In genomic region chr12:7464947-7465346, GRCm38 (mm10) we compare ENCODE assay signal across 25 mouse cellular contexts.
A peak's percentile ranks its signal among the peaks of the same experiment; 100 is the strongest.
DNase-seq lines count a peak whose midpoint lies in the region; ATAC-seq and TF ChIP-seq lines count a peak whose summit lies in the region.
"Had no signal": no experiment of that assay in that cellular context is flagged by ENCODE, and none has a peak within 500 bp of the region (broad histone marks: within the 10 kb centered on the region; RNA-seq: fewer than 3 reads in every experiment).

No protein-coding gene starts in this region.

- no peak overlapping the region for H3K4me3 ChIP-seq in midbrain, embryonic 14.5 days (replicated peaks; ENCODE audit: low read depth, low read length)
- H3K4me3 ChIP-seq in midbrain, embryonic 16.5 days (ENCODE audit: low read depth, low read length) = no peak overlapping the region
- no peak overlapping the region for H3K4me3 ChIP-seq in embryonic facial prominence, embryonic 10.5 days
- no peak overlapping the region for H3K4me3 ChIP-seq in forebrain, embryonic 15.5 days
- H3K4me3 ChIP-seq in gastrocnemius, adult 2 months = no peak overlapping the region
- H3K4me3 ChIP-seq: embryonic facial prominence, embryonic 15.5 days; heart, embryonic 15.5 days; hindbrain, embryonic 15.5 days; intestine, embryonic 15.5 days; megakaryocyte, embryonic 14.5 days; midbrain, embryonic 13.5 days; neural tube, embryonic 12.5 days had no signal

- intact Hi-C loops in gastrocnemius, adult 2 months (cut with DNase I) = no loop called here

- peak; percentile 11 for DNase-seq in midbrain, embryonic 14.5 days
- DNase-seq in embryonic facial prominence, embryonic 10.5 days (ENCODE audit: low spot score) = peak; percentile 10
- no peak for DNase-seq in right cerebral cortex, postnatal 25 days
- no peak for DNase-seq in gastrocnemius, adult 2 months
- DNase-seq in liver = no peak
- DNase-seq: adrenal gland, postnatal 10 days; cerebellum, adult 9-10 months; heart, postnatal 36 days; kidney, adult 8-10 months; kidney, postnatal 10 days; liver, postnatal 0 days; lung, postnatal 14 days; right cerebral cortex, adult 18-20 months; thymus, adult 18-20 months; thymus, postnatal 36 days had no signal

- H3K4me2 ChIP-seq in midbrain, embryonic 14.5 days (ENCODE audit: low read length) = no peak overlapping the region
- H3K4me2 ChIP-seq in midbrain, embryonic 16.5 days (ENCODE audit: low read length) = no peak overlapping the region
- no peak overlapping the region for H3K4me2 ChIP-seq in forebrain, embryonic 15.5 days (replicated peaks)
- H3K4me2 ChIP-seq: embryonic facial prominence, embryonic 15.5 days; heart, embryonic 15.5 days; hindbrain, embryonic 15.5 days; intestine, embryonic 15.5 days; liver, embryonic 11.5 days; midbrain, embryonic 13.5 days; neural tube, embryonic 12.5 days had no signal

- ATAC-seq in midbrain, embryonic 14.5 days (ENCODE audit: low FRiP score, low TSS enrichment) = no peak
- ATAC-seq in midbrain, embryonic 16.5 days = no peak
- ATAC-seq in forebrain, embryonic 15.5 days (replicated peaks) = no peak
- ATAC-seq: intestine, embryonic 15.5 days; liver, postnatal 0 days; midbrain, embryonic 13.5 days had no signal

- no peak overlapping the region for H3K9ac ChIP-seq in midbrain, embryonic 14.5 days (replicated peaks; ENCODE audit: low read length)
- no peak overlapping the region for H3K9ac ChIP-seq in midbrain, embryonic 16.5 days (ENCODE audit: low read depth, low read length)
- no peak overlapping the region for H3K9ac ChIP-seq in forebrain, embryonic 15.5 days (replicated peaks)
- H3K9ac ChIP-seq: embryonic facial prominence, embryonic 15.5 days; heart, embryonic 15.5 days; hindbrain, embryonic 15.5 days; intestine, embryonic 15.5 days; liver, postnatal 0 days; midbrain, embryonic 13.5 days; neural tube, embryonic 12.5 days had no signal

- H3K9me3 ChIP-seq in midbrain, embryonic 14.5 days (ENCODE audit: control insufficient read depth, low read length) = no peaks in the 10 kb centered on the region
- no peaks in the 10 kb centered on the region for H3K9me3 ChIP-seq in midbrain, embryonic 16.5 days (replicated peaks; ENCODE audit: control insufficient read depth, low read length, poor library complexity, severe bottlenecking)
- H3K9me3 ChIP-seq in embryonic facial prominence, embryonic 10.5 days = no peaks in the 10 kb centered on the region
- no peaks in the 10 kb centered on the region for H3K9me3 ChIP-seq in forebrain, embryonic 15.5 days
- H3K9me3 ChIP-seq: embryonic facial prominence, embryonic 15.5 days; heart, embryonic 15.5 days; hindbrain, embryonic 15.5 days; intestine, embryonic 15.5 days; megakaryocyte, embryonic 14.5 days; midbrain, embryonic 13.5 days; neural tube, embryonic 12.5 days had no signal

- no peaks in the 10 kb centered on the region for H3K4me1 ChIP-seq in midbrain, embryonic 14.5 days (ENCODE audit: control insufficient read depth, insufficient read depth, low read length)
- no peaks in the 10 kb centered on the region for H3K4me1 ChIP-seq in midbrain, embryonic 16.5 days (ENCODE audit: control insufficient read depth, insufficient read depth, low read length)
- peaks cover 8% of the 10 kb centered on the region; the same call in 1 of the 2 replicates for H3K4me1 ChIP-seq in embryonic facial prominence, embryonic 10.5 days
- H3K4me1 ChIP-seq in forebrain, embryonic 15.5 days = peaks cover 7% of the 10 kb centered on the region
- H3K4me1 ChIP-seq: embryonic facial prominence, embryonic 15.5 days; heart, embryonic 15.5 days; hindbrain, embryonic 15.5 days; intestine, embryonic 15.5 days; megakaryocyte, embryonic 14.5 days; midbrain, embryonic 13.5 days; neural tube, embryonic 12.5 days had no signal

- TF ChIP-seq CTCF in gastrocnemius, adult 2 months (IDR thresholded peaks at IDR 0.05) = no peak

- 8% methylated on average over 1 of the region's 1 CpGs for WGBS in midbrain, embryonic 14.5 days
- WGBS in midbrain, embryonic 16.5 days = 2% methylated on average over 1 of the region's 1 CpGs
- 33% methylated on average over 1 of the region's 1 CpGs for WGBS in embryonic facial prominence, embryonic 10.5 days
- WGBS in forebrain, embryonic 15.5 days = 0% methylated on average over 1 of the region's 1 CpGs

- H3K36me3 ChIP-seq in midbrain, embryonic 14.5 days (ENCODE audit: control insufficient read depth, insufficient read depth, low read length) = no peaks in the 10 kb centered on the region
- no peaks in the 10 kb centered on the region for H3K36me3 ChIP-seq in midbrain, embryonic 16.5 days (ENCODE audit: control insufficient read depth, insufficient read depth, low read length)
- no peaks in the 10 kb centered on the region for H3K36me3 ChIP-seq in embryonic facial prominence, embryonic 10.5 days (replicated peaks)
- H3K36me3 ChIP-seq in forebrain, embryonic 15.5 days = no peaks in the 10 kb centered on the region
- H3K36me3 ChIP-seq: embryonic facial prominence, embryonic 15.5 days; heart, embryonic 15.5 days; hindbrain, embryonic 15.5 days; intestine, embryonic 15.5 days; midbrain, embryonic 13.5 days; neural tube, embryonic 12.5 days had no signal

- no peaks in the 10 kb centered on the region for H3K27me3 ChIP-seq in midbrain, embryonic 14.5 days (ENCODE audit: control insufficient read depth, insufficient read depth, low read length)
- H3K27me3 ChIP-seq in midbrain, embryonic 16.5 days (ENCODE audit: control insufficient read depth, insufficient read depth, low read depth, low read length) = no peaks in the 10 kb centered on the region
- H3K27me3 ChIP-seq in embryonic facial prominence, embryonic 10.5 days (replicated peaks; ENCODE audit: low read depth, poor library complexity, severe bottlenecking) = no peaks in the 10 kb centered on the region
- H3K27me3 ChIP-seq in forebrain, embryonic 15.5 days = no peaks in the 10 kb centered on the region
- H3K27me3 ChIP-seq: embryonic facial prominence, embryonic 15.5 days; heart, embryonic 15.5 days; hindbrain, embryonic 15.5 days; intestine, embryonic 15.5 days; megakaryocyte, embryonic 14.5 days; midbrain, embryonic 13.5 days; neural tube, embryonic 12.5 days had no signal

- H3K27ac ChIP-seq in midbrain, embryonic 14.5 days (replicated peaks; ENCODE audit: low read depth, low read length) = no peak overlapping the region
- H3K27ac ChIP-seq in midbrain, embryonic 16.5 days (ENCODE audit: low read length) = no peak overlapping the region
- H3K27ac ChIP-seq in embryonic facial prominence, embryonic 10.5 days (replicated peaks) = no peak overlapping the region
- peak overlapping the region; percentile 14 for H3K27ac ChIP-seq in forebrain, embryonic 15.5 days (replicated peaks)
- H3K27ac ChIP-seq in gastrocnemius, adult 2 months = no peak overlapping the region
- H3K27ac ChIP-seq: embryonic facial prominence, embryonic 15.5 days; heart, embryonic 15.5 days; hindbrain, embryonic 15.5 days; intestine, embryonic 15.5 days; midbrain, embryonic 13.5 days; neural tube, embryonic 12.5 days had no signal

Comparison
In these comparisons a context has a peak if more than half of its experiments do, and no peak if none do; other contexts are left out.
1. DNase-seq: peak in midbrain, embryonic 14.5 days (single experiment) and embryonic facial prominence, embryonic 10.5 days (single experiment); none in right cerebral cortex, postnatal 25 days (single experiment), gastrocnemius, adult 2 months (single experiment) and liver (single experiment).